Mouse (Mus musculus) kidney, postnatal 10 days (tissue): Measurements from ENCODE around the gene Iqcf6.

Experiments
- DNase-seq: peaks from one replicate; pipeline ENCODE4 v3.0.0; 2021; ENCODE audit warnings: mixed read lengths

Iqcf6 gene

GRCm38 (mm10) chr9:106657592-106657991, 31.2 kb downstream of the Iqcf6 start:
- DNase-seq: no peak

- no peak for DNase-seq
Observed at GRCm38 (mm10) chr9:106659441-106659840, 33.1 kb downstream of the Iqcf6 start.

GRCm38 (mm10) chr9:106659935-106660334, 33.6 kb downstream of the Iqcf6 start:
- no peak for DNase-seq

GRCm38 (mm10) chr9:106663200-106663599, 36.8 kb downstream of the Iqcf6 start:
- DNase-seq: no peak

GRCm38 (mm10) chr9:106664433-106664832, 38.1 kb downstream of the Iqcf6 start:
- no peak for DNase-seq

GRCm38 (mm10) chr9:106664856-106665255, 38.5 kb downstream of the Iqcf6 start:
- no peak for DNase-seq

GRCm38 (mm10) chr9:106673860-106674259, 47.5 kb downstream of the Iqcf6 start:
- DNase-seq: no peak

- DNase-seq: peak; percentile 89
Observed at GRCm38 (mm10) chr9:106675480-106675879, 49.1 kb downstream of the Iqcf6 start.

- no peak for DNase-seq
Observed at GRCm38 (mm10) chr9:106675965-106676364, 49.6 kb downstream of the Iqcf6 start.

GRCm38 (mm10) chr9:106676571-106676970, 50.2 kb downstream of the Iqcf6 start:
- no peak for DNase-seq
